ENCODE assay signal across 20 mouse cellular contexts in genomic region chr7:132443769-132444168, GRCm38 (mm10).
A peak's percentile ranks its signal among the peaks of the same experiment; 100 is the strongest.
DNase-seq lines count a peak whose midpoint lies in the region; ATAC-seq and TF ChIP-seq lines count a peak whose summit lies in the region.
"Had no signal": no experiment of that assay in that cellular context is flagged by ENCODE, and none has a peak within 500 bp of the region (broad histone marks: within the 10 kb centered on the region; RNA-seq: fewer than 3 reads in every experiment).

No protein-coding gene starts in this region.

- ATAC-seq in lung, embryonic 14.5 days (ENCODE audit: insufficient read depth): peak; percentile 55; the same call in 1 of the 2 replicates
- ATAC-seq in intestine, embryonic 16.5 days: peak; percentile 72
- peak; percentile 22; the same call in 1 of the 2 replicates for ATAC-seq in stomach, postnatal 0 days (ENCODE audit: low FRiP score, low TSS enrichment)
- no peak for ATAC-seq in CD4-positive, CD25-positive, alpha-beta regulatory T cell, adult 4 months
- ATAC-seq: forebrain, embryonic 13.5 days had no signal

- WGBS in lung, embryonic 14.5 days: 49% methylated on average over 2 of the region's 2 CpGs
- WGBS in intestine, embryonic 16.5 days: 33% methylated on average over 2 of the region's 2 CpGs
- 30% methylated on average over 2 of the region's 2 CpGs for WGBS in stomach, postnatal 0 days

- no peaks in the 10 kb centered on the region for H3K27me3 ChIP-seq in lung, embryonic 14.5 days (ENCODE audit: insufficient read depth, low read length)
- no peaks in the 10 kb centered on the region for H3K27me3 ChIP-seq in intestine, embryonic 16.5 days (replicated peaks; ENCODE audit: control insufficient read depth, insufficient read depth, low read length)
- H3K27me3 ChIP-seq in stomach, postnatal 0 days (ENCODE audit: control insufficient read depth, insufficient read depth, low read length): no peaks in the 10 kb centered on the region
- H3K27me3 ChIP-seq: hindbrain, embryonic 15.5 days; midbrain, embryonic 12.5 days; neural tube, embryonic 12.5 days had no signal

- no peak overlapping the region for H3K4me2 ChIP-seq in lung, embryonic 14.5 days
- no peak overlapping the region for H3K4me2 ChIP-seq in intestine, embryonic 16.5 days (ENCODE audit: low read depth, low read length)
- H3K4me2 ChIP-seq in stomach, postnatal 0 days (replicated peaks; ENCODE audit: low read depth): no peak overlapping the region
- H3K4me2 ChIP-seq: forebrain, embryonic 13.5 days; hindbrain, embryonic 15.5 days; midbrain, embryonic 12.5 days; neural tube, embryonic 12.5 days had no signal

- H3K4me1 ChIP-seq in lung, embryonic 14.5 days (ENCODE audit: insufficient read depth): peaks cover 3% of the 10 kb centered on the region
- peaks cover 4% of the 10 kb centered on the region for H3K4me1 ChIP-seq in intestine, embryonic 16.5 days (ENCODE audit: control insufficient read depth, insufficient read depth, low read length)
- no peaks in the 10 kb centered on the region; the same call in 1 of the 2 replicates for H3K4me1 ChIP-seq in stomach, postnatal 0 days (replicated peaks; ENCODE audit: control insufficient read depth, insufficient read depth)
- H3K4me1 ChIP-seq: forebrain, embryonic 13.5 days; hindbrain, embryonic 15.5 days; midbrain, embryonic 12.5 days; neural tube, embryonic 12.5 days had no signal

- no peaks in the 10 kb centered on the region for H3K36me3 ChIP-seq in lung, embryonic 14.5 days (ENCODE audit: insufficient read depth)
- no peaks in the 10 kb centered on the region for H3K36me3 ChIP-seq in intestine, embryonic 16.5 days (ENCODE audit: control insufficient read depth, insufficient read depth, low read length)
- H3K36me3 ChIP-seq in stomach, postnatal 0 days (ENCODE audit: control insufficient read depth, insufficient read depth, low read length): no peaks in the 10 kb centered on the region
- H3K36me3 ChIP-seq: hindbrain, embryonic 15.5 days; midbrain, embryonic 12.5 days; neural tube, embryonic 12.5 days had no signal

- H3K9me3 ChIP-seq in lung, embryonic 14.5 days (ENCODE audit: low read depth, low read length): no peaks in the 10 kb centered on the region
- H3K9me3 ChIP-seq in intestine, embryonic 16.5 days (ENCODE audit: control insufficient read depth, low read length): no peaks in the 10 kb centered on the region
- no peaks in the 10 kb centered on the region for H3K9me3 ChIP-seq in stomach, postnatal 0 days (ENCODE audit: control insufficient read depth, low read length)
- H3K9me3 ChIP-seq: forebrain, embryonic 13.5 days; hindbrain, embryonic 15.5 days; neural tube, embryonic 12.5 days had no signal

- H3K27ac ChIP-seq in lung, embryonic 14.5 days (ENCODE audit: low read depth): peak overlapping the region; percentile 18; the same call in 1 of the 2 replicates
- H3K27ac ChIP-seq in intestine, embryonic 16.5 days (ENCODE audit: low read length): peak overlapping the region; percentile 78
- H3K27ac ChIP-seq in stomach, postnatal 0 days (replicated peaks): peak overlapping the region; percentile 58
- H3K27ac ChIP-seq: forebrain, embryonic 13.5 days; hindbrain, embryonic 15.5 days; kidney, postnatal 0 days; midbrain, embryonic 12.5 days; neural tube, embryonic 12.5 days had no signal

- H3K9ac ChIP-seq in lung, embryonic 14.5 days: no peak overlapping the region
- H3K9ac ChIP-seq in intestine, embryonic 16.5 days (ENCODE audit: low read depth, low read length): no peak overlapping the region
- H3K9ac ChIP-seq in stomach, postnatal 0 days (ENCODE audit: low read length): no peak overlapping the region
- H3K9ac ChIP-seq: forebrain, embryonic 13.5 days; hindbrain, embryonic 15.5 days; midbrain, embryonic 12.5 days; neural tube, embryonic 12.5 days had no signal

- TF ChIP-seq EP300 in stomach, postnatal 0 days (optimal IDR thresholded peaks at IDR 0.05): no peak

- no peak overlapping the region for H3K4me3 ChIP-seq in lung, embryonic 14.5 days (ENCODE audit: low read depth, low read length)
- H3K4me3 ChIP-seq in intestine, embryonic 16.5 days (ENCODE audit: low read length): no peak overlapping the region
- H3K4me3 ChIP-seq in stomach, postnatal 0 days (ENCODE audit: low read depth, low read length): no peak overlapping the region
- H3K4me3 ChIP-seq: forebrain, embryonic 13.5 days; hindbrain, embryonic 15.5 days; midbrain, embryonic 12.5 days; neural tube, embryonic 12.5 days had no signal

- TF ChIP-seq CTCF in lung, embryonic 14.5 days (IDR thresholded peaks at IDR 0.05; ENCODE audit: low read depth): no peak
- TF ChIP-seq CTCF in stomach, postnatal 0 days (IDR thresholded peaks at IDR 0.05; ENCODE audit: low read depth): no peak

- DNase-seq in cerebellum, adult 11-12 months: peak; percentile 18
- no peak for DNase-seq in cerebellum, postnatal 4 days (ENCODE audit: low spot score in 2 of 2)
- peak; percentile 36 for DNase-seq in lung, embryonic 14.5 days
- no peak for DNase-seq in lung, postnatal 4 days
- no peak for DNase-seq in stomach, postnatal 0 days (ENCODE audit: low spot score)
- DNase-seq in spleen, postnatal 36 days (ENCODE audit: low spot score in 2 of 2): no peak
- DNase-seq: adrenal gland, adult 8-10 months; embryo, embryonic 11 days; gastrocnemius, postnatal 36 days; layer of hippocampus, postnatal 36 days; liver; lung, postnatal 10 days; thymus, adult 18-20 months had no signal

Comparison
In these comparisons a context has a peak if more than half of its experiments do, and no peak if none do; other contexts are left out.
1. DNase-seq: peak in cerebellum, adult 11-12 months (single experiment) and lung, embryonic 14.5 days (single experiment); none in cerebellum, postnatal 4 days (0 of 2), lung, postnatal 4 days (0 of 2), stomach, postnatal 0 days (single experiment) and spleen, postnatal 36 days (0 of 2).
2. H3K27ac ChIP-seq: peak in every context shown above with its lines; median percentile 78 in intestine, embryonic 16.5 days; 58 in stomach, postnatal 0 days; 18 in lung, embryonic 14.5 days.